Mouse (Mus musculus) heart, postnatal 0 days (tissue): ENCODE results near the gene Pex26. TPM values are rescaled to one million over a fixed set of nuclear protein-coding genes. Genes with fewer than 3 reads are reported as not detected.

Experiments used
- ATAC-seq: fragments of 200-750 bp; cut with Nextera tagmentation; 2 replicates; pipeline ENCODE4 v1.8.0; 2017; ENCODE audit warnings: low read depth, moderate number of reproducible peaks, moderate library complexity; ENCODE audit not compliant: insufficient read depth
- DNase-seq: peaks from one replicate; pipeline ENCODE4 v3.0.0-alpha.2; 2016; ENCODE audit warnings: low spot score
- H3K27ac ChIP-seq: fragments of 300-500 bp; sonication (generic); 2 replicates; pipeline ENCODE4 v1.5.1; 2014; ENCODE audit warnings: low read depth, mild to moderate bottlenecking
- H3K27me3 ChIP-seq: fragments of 300-500 bp; sonication (generic); 2 replicates; pipeline ENCODE4 v1.6.1; 2014; ENCODE audit warnings: low read length, mixed read lengths; ENCODE audit not compliant: control insufficient read depth, insufficient read depth
- H3K36me3 ChIP-seq: fragments of 300-500 bp; sonication (generic); replicated peaks from 2 replicates; pipeline ENCODE4 v1.6.1; 2014; ENCODE audit warnings: low read length, mixed read lengths; ENCODE audit not compliant: control insufficient read depth, insufficient read depth
- H3K4me1 ChIP-seq: fragments of 300-500 bp; sonication (generic); 2 replicates; pipeline ENCODE4 v1.6.1; 2014; ENCODE audit warnings: antibody characterized with exemption; ENCODE audit not compliant: control insufficient read depth, insufficient read depth
- H3K4me2 ChIP-seq: fragments of 300-500 bp; sonication (generic); 2 replicates; pipeline ENCODE4 v1.6.1; 2014; ENCODE audit warnings: low read depth, mild to moderate bottlenecking, low read length, moderate library complexity
- H3K4me3 ChIP-seq: fragments of 300-500 bp; sonication (generic); 2 replicates; pipeline ENCODE4 v1.5.1; 2014; ENCODE audit warnings: low read depth, low read length
- H3K9ac ChIP-seq: fragments of 300-500 bp; sonication (generic); replicated peaks from 2 replicates; pipeline ENCODE4 v1.6.1; 2014; ENCODE audit warnings: low read depth, low read length, mixed read lengths
- H3K9me3 ChIP-seq: fragments of 300-500 bp; sonication (generic); replicated peaks from 2 replicates; pipeline ENCODE4 v1.6.1; 2016; ENCODE audit warnings: low read length; ENCODE audit not compliant: control insufficient read depth
- CTCF ChIP-seq: IDR thresholded peaks from 2 replicates; pipeline ENCODE4 v1.5.1; 2016; ENCODE audit warnings: antibody characterized with exemption, control low read depth, low read depth
- EP300 ChIP-seq: IDR thresholded peaks from 2 replicates; pipeline ENCODE4 v1.6.1; 2016; ENCODE audit warnings: antibody characterized with exemption, low read depth
- WGBS: fragments of 180-500 bp; shearing (Covaris S2); extraction: QIAGEN DNeasy Blood & Tissue Kit; methylation state at CpG from one replicate; pipeline ENCODE4 v1.1.7; 2014; 5-methylcytosine and 5-hydroxymethylcytosine counted together
- polyA plus RNA-seq: library from polyadenylated mRNA; unstranded; fragments of >200 nt; fragmentation: Nextera tagmentation; extraction: Ambion mirVana; gene quantifications from 2 replicates; pipeline ENCODE4 v1.2.1, GENCODE M21; 2015
- total RNA-seq: library from RNA; depleted of rRNA; stranded (reverse); fragments of >200 nt; gene quantifications from 2 replicates; pipeline ENCODE4 v1.2.3, GENCODE M21; 2014; ENCODE audit warnings: low replicate concordance

Gene Pex26
- total and polyA plus RNA-seq, 2 experiments from 2014 or later = 4.6 to 20.2 TPM

DNA sequence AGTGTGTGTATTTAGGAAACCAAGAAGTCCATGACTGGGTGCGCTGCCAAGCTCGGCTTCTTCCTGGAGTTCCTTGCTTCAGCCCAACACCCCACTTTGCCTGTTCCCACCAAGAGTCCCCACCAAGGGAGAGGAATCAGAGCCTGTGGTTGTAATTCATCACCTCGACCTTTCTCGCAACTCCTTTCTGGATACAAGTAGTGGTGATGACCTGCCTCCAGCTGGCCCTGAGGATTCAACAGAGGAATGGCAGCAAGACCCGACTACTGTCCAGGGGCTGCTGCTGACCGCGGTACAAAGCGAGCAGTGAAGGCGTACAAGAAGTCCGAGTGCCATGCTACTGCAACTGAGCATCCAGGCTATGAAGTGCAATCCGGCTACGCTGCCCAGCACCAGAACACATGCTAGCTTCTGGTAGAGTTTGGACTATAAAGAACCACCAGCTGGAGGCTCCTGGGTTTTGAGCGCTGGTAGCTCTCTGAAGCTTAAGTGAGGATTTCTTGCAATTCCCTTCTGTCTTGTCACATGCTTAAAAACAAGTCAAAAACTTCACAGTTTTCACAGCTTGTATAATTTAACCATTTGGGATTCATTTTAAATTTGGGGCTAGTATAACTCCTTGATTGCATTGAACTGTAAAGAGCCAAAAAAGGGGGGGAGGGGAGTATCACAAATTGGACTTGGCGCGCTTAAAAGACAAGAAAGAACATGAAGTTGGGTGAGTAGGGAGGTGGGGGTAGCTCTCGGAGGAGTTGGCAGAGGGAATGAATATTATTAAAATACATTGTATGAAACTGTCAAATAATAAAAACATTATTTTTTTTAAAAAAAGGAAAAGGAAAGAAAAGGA lies 28.8 kb upstream of the Pex26 start:
- no peak for ATAC-seq
- Histone ChIP-seq H3K4me2 (no peak overlapping the region), H3K36me3 (no peaks in the 10 kb centered on the region), H3K9ac (no peak overlapping the region), H3K27me3 (no peaks in the 10 kb centered on the region), H3K27ac (no peak overlapping the region), H3K9me3 (no peaks in the 10 kb centered on the region), H3K4me3 (no peak overlapping the region), H3K4me1 (peaks cover 29% of the 10 kb centered on the region)
- no peak for DNase-seq
- TF ChIP-seq CTCF (no peak), EP300 (no peak)
- 91% methylated on average over 16 of the region's 16 CpGs for WGBS

DNA sequence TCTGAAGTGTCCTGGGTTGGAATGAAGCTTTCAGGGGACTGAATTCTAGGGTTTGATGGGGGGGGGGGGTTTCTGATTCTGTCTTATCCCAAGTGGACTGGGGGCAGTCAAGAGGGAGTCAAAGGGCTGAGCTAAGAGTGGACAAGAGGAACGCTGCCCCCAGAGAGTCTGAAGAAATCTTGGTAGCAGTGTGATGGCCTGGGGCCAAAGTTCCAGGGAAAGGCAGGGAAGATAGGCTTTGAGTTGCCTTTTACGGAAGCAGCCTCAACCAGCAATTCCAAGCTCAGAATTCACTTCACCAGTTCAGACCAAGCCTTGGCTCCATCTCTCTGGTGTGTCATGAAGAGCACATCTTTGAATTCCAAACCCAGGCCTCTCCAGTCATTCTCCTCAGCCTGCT lies 27.4 kb upstream of the Pex26 start:
- no peak overlapping the region for H3K9ac ChIP-seq
- no peaks in the 10 kb centered on the region for H3K27me3 ChIP-seq
- H3K4me1 ChIP-seq = peaks cover 41% of the 10 kb centered on the region
- no peak overlapping the region for H3K4me2 ChIP-seq
- no peaks in the 10 kb centered on the region for H3K36me3 ChIP-seq
- no peak for ATAC-seq
- TF ChIP-seq CTCF (no peak), EP300 (no peak)
- H3K4me3 ChIP-seq = no peak overlapping the region
- DNase-seq = no peak
- H3K9me3 ChIP-seq = no peaks in the 10 kb centered on the region
- 26% methylated on average over 2 of the region's 2 CpGs for WGBS
- H3K27ac ChIP-seq = peak overlapping the region; percentile 27; the same call in 1 of the 2 replicates

DNA sequence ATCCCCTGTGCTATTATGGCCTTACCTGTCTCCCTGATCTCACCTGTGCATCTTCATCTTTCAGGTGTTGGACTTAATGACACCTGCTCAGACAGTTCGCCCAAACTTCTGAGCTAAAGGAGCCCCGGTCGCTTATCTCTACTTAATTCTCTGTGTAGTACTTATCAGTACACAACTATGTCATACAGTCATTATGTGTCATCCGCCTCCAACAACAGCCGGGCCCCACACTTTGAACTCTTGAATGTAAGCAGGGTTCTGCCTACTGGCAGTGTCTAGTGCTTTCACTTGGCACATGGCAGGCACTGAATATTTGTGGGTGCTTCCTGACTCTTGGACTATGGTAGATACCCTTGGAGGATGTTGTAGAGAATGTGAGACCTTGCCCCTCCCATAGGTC lies 23.9 kb upstream of the Pex26 start:
- Histone ChIP-seq H3K4me1 (peaks cover 27% of the 10 kb centered on the region), H3K27ac (peak overlapping the region; percentile 31), H3K36me3 (no peaks in the 10 kb centered on the region), H3K9ac (no peak overlapping the region), H3K27me3 (no peaks in the 10 kb centered on the region), H3K4me2 (no peak overlapping the region), H3K9me3 (no peaks in the 10 kb centered on the region), H3K4me3 (no peak overlapping the region)
- DNase-seq (no peak), ATAC-seq (no peak)
- TF ChIP-seq CTCF = no peak
- no peak for TF ChIP-seq EP300
- 41% methylated on average over 5 of the region's 5 CpGs for WGBS

DNA sequence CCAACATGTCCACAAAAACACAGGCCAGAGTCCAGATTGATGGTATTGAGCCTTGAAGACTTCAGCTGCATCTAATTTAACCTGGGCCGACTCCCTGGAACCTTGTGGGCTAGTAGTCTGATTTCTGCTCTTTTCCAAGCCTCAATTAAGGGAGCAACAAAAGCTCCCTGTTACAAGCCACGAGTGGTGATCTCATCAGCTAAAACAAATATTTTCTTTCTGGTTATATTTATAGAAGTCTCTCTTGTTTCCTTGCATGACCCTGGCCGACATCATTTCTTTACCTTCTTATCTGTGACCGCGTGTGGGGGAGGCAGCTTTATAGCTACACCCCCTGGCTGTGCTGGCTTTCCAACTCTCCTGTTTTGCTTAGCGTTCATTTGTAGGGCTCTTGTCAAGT lies 23.3 kb upstream of the Pex26 start:
- H3K36me3 ChIP-seq = no peaks in the 10 kb centered on the region
- H3K9ac ChIP-seq = no peak overlapping the region
- H3K4me3 ChIP-seq = no peak overlapping the region
- H3K27me3 ChIP-seq = no peaks in the 10 kb centered on the region
- peaks cover 27% of the 10 kb centered on the region for H3K4me1 ChIP-seq
- H3K9me3 ChIP-seq = no peaks in the 10 kb centered on the region
- 15% methylated on average over 6 of the region's 6 CpGs for WGBS
- DNase-seq = peak; percentile 70
- ATAC-seq = peak; percentile 62
- peak overlapping the region; percentile 31 for H3K27ac ChIP-seq
- no peak for TF ChIP-seq CTCF
- TF ChIP-seq EP300 = no peak
- no peak overlapping the region for H3K4me2 ChIP-seq

DNA sequence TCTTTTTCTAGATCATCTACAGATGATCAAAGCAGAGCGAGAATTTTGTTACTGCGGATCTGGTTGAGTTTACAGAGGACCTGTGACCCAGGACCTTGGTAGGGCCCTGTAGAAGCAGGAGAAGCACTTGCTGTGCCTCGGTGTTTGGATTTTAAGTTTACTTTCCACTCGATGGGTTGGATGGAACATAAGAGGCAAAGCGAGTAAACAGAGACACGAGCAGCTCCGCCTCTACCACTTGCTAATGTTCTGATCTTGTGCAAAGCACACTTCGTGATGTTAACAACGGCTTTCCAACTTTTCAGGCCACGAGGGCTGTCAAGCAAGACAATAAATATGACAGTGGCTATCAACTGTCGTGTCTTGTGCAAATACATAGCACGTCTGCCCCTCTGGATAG lies 20.9 kb upstream of the Pex26 start:
- H3K27ac ChIP-seq = no peak overlapping the region
- H3K36me3 ChIP-seq = no peaks in the 10 kb centered on the region
- no peak overlapping the region for H3K4me2 ChIP-seq
- ATAC-seq (no peak), DNase-seq (no peak)
- no peak overlapping the region for H3K4me3 ChIP-seq
- H3K9ac ChIP-seq = no peak overlapping the region
- peaks cover 25% of the 10 kb centered on the region for H3K4me1 ChIP-seq
- TF ChIP-seq EP300 = no peak
- TF ChIP-seq CTCF = no peak
- WGBS = 88% methylated on average over 12 of the region's 12 CpGs
- no peaks in the 10 kb centered on the region for H3K27me3 ChIP-seq
- H3K9me3 ChIP-seq = no peaks in the 10 kb centered on the region

DNA sequence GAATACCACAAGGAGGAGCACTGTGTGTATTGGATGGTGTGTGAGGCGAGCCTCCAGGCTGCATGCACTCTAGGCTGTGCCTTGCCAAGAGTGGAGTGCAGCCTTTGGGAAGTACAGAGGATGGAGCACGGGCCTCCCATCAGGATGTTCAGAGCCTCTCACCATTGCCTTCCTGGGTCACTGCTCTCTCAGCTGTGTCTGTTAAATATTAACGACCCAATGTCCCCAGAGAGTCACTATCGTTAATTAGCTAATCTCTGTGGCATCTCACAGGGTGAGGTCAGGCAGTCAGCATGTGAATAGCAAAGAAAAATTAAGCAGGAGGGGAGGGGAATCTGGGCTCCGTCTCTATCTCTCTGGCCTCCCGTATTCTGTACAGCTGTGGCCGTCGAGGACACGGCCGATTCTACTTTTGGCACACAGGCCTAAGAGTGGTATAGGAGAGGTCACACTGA lies 17.3 kb upstream of the Pex26 start:
- peak; percentile 8; the same call in 1 of the 2 replicates for ATAC-seq
- H3K4me3 ChIP-seq = no peak overlapping the region
- H3K9ac ChIP-seq = 0 out of 2 replicates have a peak overlapping the region, but pooled peaks have one; percentile 2
- H3K9me3 ChIP-seq = no peaks in the 10 kb centered on the region
- H3K4me1 ChIP-seq = peaks cover 19% of the 10 kb centered on the region
- DNase-seq = no peak
- H3K27ac ChIP-seq = peak overlapping the region; percentile 31
- H3K27me3 ChIP-seq = no peaks in the 10 kb centered on the region
- 27% methylated on average over 10 of the region's 10 CpGs for WGBS
- TF ChIP-seq CTCF = no peak
- no peak for TF ChIP-seq EP300
- no peak overlapping the region for H3K4me2 ChIP-seq
- no peaks in the 10 kb centered on the region for H3K36me3 ChIP-seq
